Mouse (Mus musculus) fibroblast of lung, adult 2 months (primary cell): Measurements from ENCODE around the gene Filip1l.

Experiments used
- DNase-seq: peaks from one replicate; pipeline ENCODE4 v3.0.0-alpha.2; 2011; ENCODE audit warnings: low read depth

Filip1l gene

DNA sequence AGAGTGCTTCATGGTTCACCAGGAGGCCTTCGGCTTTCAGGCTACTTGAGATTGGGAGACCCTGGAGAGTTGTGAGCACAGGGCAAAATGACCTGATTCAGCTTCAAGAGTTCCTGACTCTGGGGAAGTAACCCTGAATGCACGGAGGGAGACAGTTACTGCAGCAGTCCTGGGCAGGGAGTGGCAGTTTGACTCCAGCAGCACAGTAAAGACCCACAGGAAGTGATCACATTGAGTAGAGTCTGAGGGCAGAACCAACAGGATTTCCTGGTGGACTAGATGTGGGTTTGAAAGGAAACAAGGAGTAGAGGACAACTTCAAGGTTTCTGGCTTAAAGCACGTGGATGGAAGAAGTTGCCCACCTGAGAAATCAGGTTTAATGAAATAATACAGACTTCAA is 81.7 kb downstream of the Filip1l start:
- DNase-seq = no peak

DNA sequence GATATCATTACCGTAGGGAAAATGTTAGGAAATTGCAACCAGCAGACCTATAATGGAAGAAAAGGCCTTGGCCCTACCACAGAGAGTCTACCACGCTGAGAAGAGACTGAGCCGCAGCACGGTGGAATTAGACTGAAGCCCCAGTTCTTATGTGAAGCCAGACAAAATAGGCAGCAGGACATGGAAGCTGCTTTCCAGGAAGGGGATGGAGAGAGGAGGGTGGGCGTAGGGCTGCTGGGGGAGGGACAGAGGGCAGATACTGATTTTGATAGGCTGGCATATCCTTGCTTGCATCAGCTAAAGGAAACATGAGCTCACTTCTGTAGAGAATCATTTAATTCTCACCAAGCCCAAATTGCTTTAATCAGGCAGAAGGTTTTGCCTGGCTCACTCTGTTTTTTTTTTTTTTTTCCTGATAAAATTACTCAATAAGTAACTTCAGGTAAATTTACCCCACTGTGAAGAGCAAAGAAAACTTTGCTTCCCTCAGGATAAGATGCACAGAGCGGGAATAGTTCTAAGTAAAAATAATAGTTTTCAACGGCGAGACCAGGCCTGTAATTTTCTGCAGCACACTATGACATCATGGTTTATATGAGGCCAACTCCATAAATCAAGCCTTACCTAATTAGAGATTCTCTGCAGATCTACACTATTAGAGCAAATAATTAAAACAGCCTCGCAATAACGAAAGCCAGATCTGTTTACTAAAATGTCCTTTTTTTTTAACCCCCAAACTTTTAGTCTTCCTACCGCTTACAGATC is 84.8 kb downstream of the Filip1l start:
- no peak for DNase-seq

DNA sequence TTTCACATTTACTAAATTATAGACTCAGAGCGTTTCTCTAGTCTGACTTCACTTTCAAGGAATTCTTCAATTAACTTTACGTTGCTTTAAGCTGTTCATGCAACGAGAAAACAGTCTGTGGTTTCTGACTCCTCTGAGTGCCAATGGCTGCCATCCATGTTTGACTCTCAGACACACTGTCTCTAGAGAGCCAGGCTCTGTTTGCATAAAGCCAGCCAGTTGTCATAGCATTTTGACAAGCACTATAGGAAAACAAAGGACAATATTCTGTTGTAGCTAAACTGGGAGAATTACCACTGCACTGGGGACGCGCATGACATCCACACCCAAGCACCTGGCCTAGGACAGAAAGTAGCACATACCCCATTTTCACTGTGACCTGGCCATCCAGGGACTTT is 85.4 kb downstream of the Filip1l start:
- DNase-seq = no peak

- no peak for DNase-seq
These were observed 86.3 kb downstream of the Filip1l start for GRCm38 (mm10) chr16:57439206-57439605.

GRCm38 (mm10) chr16:57440706-57441437 is 88.0 kb downstream of the Filip1l start:
- no peak for DNase-seq

GRCm38 (mm10) chr16:57445096-57446094 is 92.5 kb downstream of the Filip1l start:
- no peak for DNase-seq

DNA sequence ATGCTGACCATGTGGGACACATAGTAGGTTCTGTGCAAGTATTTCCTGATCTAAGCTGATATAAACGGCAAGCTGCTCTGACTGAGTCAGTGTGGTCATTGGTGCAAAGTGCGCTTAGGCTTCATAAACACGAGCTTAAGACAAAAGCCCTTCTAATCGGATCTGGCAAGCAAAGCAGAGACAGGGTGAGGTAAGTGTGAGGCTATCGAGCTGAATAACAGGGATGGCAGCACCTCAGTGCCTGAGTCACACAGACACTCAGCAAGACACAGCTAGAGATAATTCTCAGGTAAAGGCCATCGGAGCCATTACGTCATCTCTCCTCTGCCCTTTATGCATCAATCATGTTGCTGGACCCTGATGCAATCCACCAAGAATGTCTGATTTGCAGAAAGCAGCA is 100.1 kb downstream of the Filip1l start:
- no peak for DNase-seq

GRCm38 (mm10) chr16:57454106-57454763 is 101.3 kb downstream of the Filip1l start:
- no peak for DNase-seq

DNA sequence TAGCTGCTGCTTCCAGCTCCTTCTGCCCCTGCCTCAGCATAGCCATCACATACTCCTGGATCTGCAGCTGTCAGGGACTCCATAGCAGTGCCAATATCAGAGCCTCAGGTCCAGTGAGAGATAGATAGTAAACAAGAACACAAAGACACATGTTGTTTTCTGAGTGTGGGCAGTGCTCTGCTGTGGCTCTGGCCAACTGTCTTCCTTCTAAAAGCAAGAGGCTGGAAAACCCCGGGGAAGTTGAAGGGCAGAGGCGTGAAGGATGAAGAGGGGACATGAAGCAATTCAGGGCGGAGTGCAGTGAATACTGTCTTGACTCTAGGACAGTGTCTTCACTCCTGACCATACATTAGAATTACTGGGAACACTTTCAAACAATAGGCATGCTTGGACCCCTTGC is 102.7 kb downstream of the Filip1l start:
- DNase-seq = no peak

DNA sequence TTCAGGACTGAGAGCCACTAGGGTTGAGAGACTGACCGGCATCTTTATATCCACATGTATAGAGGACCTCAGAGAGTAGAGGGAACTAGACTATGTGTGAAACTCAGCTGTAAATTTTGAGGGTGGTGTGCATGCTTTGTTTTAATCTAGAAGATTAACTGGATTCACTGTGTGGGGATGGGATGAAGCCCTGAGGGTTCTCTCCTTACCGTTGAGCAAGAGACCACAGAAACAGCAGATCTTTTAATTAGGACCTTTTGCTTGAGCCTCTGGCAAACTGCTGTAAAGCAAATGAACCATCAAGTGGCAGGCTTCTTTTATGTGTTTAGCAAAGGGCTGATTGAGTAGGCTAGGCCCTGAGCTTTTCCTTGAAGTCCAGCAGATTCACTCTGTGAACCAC is 103.1 kb downstream of the Filip1l start:
- no peak for DNase-seq

- DNase-seq = no peak
These were observed 112.6 kb downstream of the Filip1l start for GRCm38 (mm10) chr16:57465386-57465913.

- no peak for DNase-seq
These were observed 116.4 kb downstream of the Filip1l start for GRCm38 (mm10) chr16:57469301-57469700.

DNA sequence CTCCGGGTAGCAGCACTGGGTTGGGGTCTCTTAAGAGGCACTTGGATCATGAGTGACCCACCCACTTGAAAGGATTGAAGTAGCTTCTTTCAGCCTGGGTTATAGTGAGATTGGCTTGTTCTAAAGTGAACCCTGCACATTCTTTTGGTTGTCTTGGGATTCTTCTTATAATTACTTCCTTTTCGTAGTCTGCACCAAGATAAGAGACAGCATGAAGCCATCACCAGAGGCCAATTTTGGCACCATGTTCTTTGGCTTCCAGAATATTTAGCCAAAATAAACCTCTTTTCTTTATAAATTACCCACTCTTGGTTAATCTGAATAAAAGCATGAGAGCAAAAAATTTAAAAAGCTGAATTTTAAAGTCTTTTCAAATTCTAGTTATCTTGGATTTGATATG is 117.0 kb downstream of the Filip1l start:
- DNase-seq = no peak

DNA sequence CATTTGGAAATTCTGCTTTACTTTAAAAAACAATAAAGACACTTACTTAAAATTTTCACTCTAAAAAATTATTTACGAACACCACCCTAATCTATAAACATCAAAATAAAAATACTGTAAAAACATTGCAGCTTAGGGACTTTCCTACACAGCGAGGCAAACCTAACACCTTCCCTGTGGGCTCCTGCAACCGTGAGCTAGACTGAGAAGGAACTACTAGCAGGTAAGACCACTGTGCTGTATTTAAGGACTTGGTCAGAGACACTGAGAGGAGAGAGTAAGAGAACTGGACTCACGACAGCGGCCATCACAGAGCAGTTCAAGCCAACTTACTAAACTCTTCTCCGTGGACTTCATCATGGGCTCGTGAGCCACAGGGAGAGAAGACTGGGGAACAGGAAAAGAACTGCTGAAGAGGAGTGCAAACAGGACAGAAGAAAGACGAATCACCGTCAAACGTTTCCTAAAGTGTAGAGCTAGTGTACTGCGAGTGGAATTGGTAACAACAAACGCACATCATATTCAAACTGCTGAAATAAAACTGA is 117.5 kb downstream of the Filip1l start:
- DNase-seq = no peak

GRCm38 (mm10) chr16:57471071-57471470 is 118.2 kb downstream of the Filip1l start:
- no peak for DNase-seq

DNA sequence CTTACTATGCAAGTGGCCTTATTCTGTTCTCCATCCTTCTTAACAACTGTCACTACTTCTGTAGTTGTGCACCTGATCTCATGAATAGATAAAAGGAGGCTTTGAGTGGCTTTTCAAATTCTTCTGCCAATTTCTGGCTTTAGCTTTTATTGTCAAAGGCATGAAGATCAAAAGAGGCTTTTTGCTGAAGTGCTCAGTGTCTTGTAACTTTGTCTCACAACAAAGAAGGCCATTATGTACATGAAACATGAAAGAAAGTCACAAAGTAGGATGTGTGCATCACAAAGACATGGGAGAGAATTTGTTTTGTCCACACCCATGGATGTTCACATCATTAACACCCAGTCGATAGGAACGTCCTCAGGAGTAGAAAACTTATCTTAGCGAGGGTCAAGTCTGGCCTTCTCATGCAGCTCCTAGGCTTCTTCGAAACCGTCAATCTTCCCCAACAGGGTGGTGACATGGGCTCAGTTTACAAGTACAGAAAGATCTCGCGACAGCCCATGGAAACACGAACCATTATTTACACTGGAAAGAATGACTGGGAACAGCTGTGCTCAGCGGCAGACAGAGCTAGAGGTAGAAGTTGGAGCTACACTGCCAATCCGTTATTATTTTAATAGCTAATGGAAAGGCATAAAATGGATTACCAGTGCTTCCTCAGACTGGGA is 120.7 kb downstream of the Filip1l start:
- DNase-seq = no peak

DNA sequence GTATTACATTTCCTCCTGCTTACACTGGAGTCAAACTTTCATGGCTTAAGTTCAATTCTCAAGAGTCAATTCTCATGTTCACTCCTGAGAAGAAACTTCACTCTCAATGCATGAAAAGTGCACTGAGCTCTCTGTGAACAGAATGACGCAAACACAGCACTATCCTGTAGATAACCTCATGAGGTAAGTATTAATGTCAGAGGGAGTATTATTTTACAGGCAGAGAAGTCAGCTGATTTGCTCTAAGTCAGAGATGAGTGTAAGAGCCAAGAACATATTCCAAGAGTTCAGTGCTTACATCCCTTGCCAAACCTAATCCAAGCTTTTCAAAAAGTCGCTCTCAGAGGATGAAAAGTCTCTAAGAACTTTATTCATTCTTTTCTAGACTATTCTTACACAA is 125.6 kb downstream of the Filip1l start:
- DNase-seq = peak; percentile 56

- no peak for DNase-seq
These were observed 126.9 kb downstream of the Filip1l start for GRCm38 (mm10) chr16:57479776-57480175.

DNA sequence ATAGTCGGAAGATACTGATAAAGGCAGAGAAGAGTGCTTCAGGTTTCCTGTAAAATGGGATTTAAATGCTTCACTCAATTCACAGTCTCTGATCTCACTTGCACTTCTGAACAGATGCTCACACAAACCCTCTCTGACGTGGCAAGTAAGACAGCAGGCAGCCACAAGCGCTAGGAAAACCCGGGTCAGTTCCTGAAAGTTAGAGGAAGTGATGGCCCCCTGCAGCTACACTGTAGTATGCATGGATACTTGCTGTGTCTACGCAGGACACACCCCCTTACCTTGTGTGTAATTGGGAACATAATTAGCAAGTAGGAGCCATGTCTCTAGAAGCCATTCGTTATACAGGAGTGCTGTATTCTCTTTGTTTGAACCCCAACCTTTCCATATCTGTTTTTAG is 129.4 kb downstream of the Filip1l start:
- DNase-seq = no peak

DNA sequence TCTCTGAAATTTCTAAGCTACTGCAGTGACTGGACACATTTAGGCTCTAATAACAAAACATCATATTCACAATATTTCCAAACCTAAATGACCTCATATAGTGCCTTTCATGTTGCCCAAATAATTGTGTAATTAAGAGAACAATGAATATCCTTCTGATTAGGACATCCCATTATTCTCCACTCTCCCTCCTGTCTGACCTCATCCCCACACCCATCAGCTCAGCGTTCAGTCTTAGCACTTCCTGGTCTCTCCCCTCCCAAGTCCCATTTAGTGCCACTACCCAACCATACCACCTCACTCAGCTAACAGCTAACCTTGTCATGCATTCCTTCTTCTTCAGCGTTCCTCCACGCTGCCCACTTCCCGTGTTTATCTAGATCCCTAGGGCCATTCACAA is 130.0 kb downstream of the Filip1l start:
- DNase-seq = no peak

DNA sequence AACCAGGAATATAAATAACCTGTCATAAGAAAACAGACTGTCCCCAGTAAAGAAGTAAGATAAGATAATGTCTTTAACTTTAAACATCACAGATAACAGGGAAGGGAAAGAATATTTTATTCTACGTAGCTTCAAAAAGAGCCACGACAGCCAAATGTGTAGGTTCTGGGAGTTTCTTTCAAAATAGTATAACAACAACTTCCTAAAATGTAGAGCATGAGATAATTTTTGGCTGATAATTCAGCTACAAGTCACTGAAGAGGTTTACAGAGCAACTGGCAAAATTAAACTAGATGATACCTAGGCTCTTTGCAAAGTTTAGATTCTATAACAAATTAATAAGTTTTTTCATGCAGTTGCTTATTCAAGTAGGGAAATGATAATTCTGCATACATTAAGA is 130.6 kb downstream of the Filip1l start:
- DNase-seq = no peak
